Mouse (Mus musculus): ENCODE data around the gene Slc39a13. TPM values are rescaled to one million over a fixed set of nuclear protein-coding genes. Genes with fewer than 3 reads are reported as not detected.
"Not testable (repeated sequence)": the region's sequence is repeated elsewhere in the genome, so short reads cannot be mapped to it uniquely, and the experiment has no call there.

Slc39a13 gene
- polyA plus RNA-seq, 1 experiment from 2014 or later: 16.1 TPM

- no peaks in the 10 kb centered on the region for H3K27me3 ChIP-seq (replicated peaks; ENCODE audit: control insufficient read depth, insufficient read depth, low read length)
- 19% methylated on average over 3 of the region's 3 CpGs for WGBS
- no peak for DNase-seq (ENCODE audit: low spot score)
- no peaks in the 10 kb centered on the region for H3K4me1 ChIP-seq (ENCODE audit: control insufficient read depth, insufficient read depth, low read length)
- no peak overlapping the region for H3K4me2 ChIP-seq (ENCODE audit: low read length)
- no peak overlapping the region for H3K9ac ChIP-seq (ENCODE audit: low read length)
- ATAC-seq: no peak; the same call in 1 of the 2 replicates
- H3K9me3 ChIP-seq (replicated peaks; ENCODE audit: control insufficient read depth, low read length): no peaks in the 10 kb centered on the region
- no peaks in the 10 kb centered on the region for H3K36me3 ChIP-seq (ENCODE audit: control insufficient read depth, insufficient read depth, low read length)
- no peak overlapping the region for H3K4me3 ChIP-seq (ENCODE audit: low read depth, low read length)
- no peak overlapping the region for H3K27ac ChIP-seq (ENCODE audit: low read depth, low read length)
Observed at GRCm38 (mm10) chr2:91033000-91033399, 37.2 kb downstream of the Slc39a13 start.

GRCm38 (mm10) chr2:91031216-91031615, 39.0 kb downstream of the Slc39a13 start:
- ATAC-seq (no peak), DNase-seq (ENCODE audit: low spot score) (no peak)
- WGBS: 88% methylated on average over 4 of the region's 4 CpGs
- H3K4me2 ChIP-seq (ENCODE audit: low read length): no peak overlapping the region
- no peaks in the 10 kb centered on the region for H3K27me3 ChIP-seq (replicated peaks; ENCODE audit: control insufficient read depth, insufficient read depth, low read length)
- no peaks in the 10 kb centered on the region for H3K36me3 ChIP-seq (ENCODE audit: control insufficient read depth, insufficient read depth, low read length)
- no peak overlapping the region for H3K27ac ChIP-seq (ENCODE audit: low read depth, low read length)
- no peaks in the 10 kb centered on the region for H3K4me1 ChIP-seq (ENCODE audit: control insufficient read depth, insufficient read depth, low read length)
- no peaks in the 10 kb centered on the region for H3K9me3 ChIP-seq (replicated peaks; ENCODE audit: control insufficient read depth, low read length)
- H3K9ac ChIP-seq (ENCODE audit: low read length): no peak overlapping the region
- H3K4me3 ChIP-seq (ENCODE audit: low read depth, low read length): no peak overlapping the region

GRCm38 (mm10) chr2:91027391-91028214, 42.6 kb downstream of the Slc39a13 start:
- no peaks in the 10 kb centered on the region for H3K9me3 ChIP-seq (replicated peaks; ENCODE audit: control insufficient read depth, low read length)
- H3K27ac ChIP-seq (ENCODE audit: low read depth, low read length): no peak overlapping the region
- H3K36me3 ChIP-seq (ENCODE audit: control insufficient read depth, insufficient read depth, low read length): no peaks in the 10 kb centered on the region
- WGBS: 86% methylated on average over 9 of the region's 9 CpGs
- no peak overlapping the region for H3K4me2 ChIP-seq (ENCODE audit: low read length)
- DNase-seq (ENCODE audit: low spot score) (no peak), ATAC-seq (no peak)
- H3K27me3 ChIP-seq (replicated peaks; ENCODE audit: control insufficient read depth, insufficient read depth, low read length): no peaks in the 10 kb centered on the region
- H3K4me3 ChIP-seq (ENCODE audit: low read depth, low read length): no peak overlapping the region
- H3K4me1 ChIP-seq (ENCODE audit: control insufficient read depth, insufficient read depth, low read length): no peaks in the 10 kb centered on the region
- no peak overlapping the region for H3K9ac ChIP-seq (ENCODE audit: low read length)

- Histone ChIP-seq H3K27me3 (replicated peaks; ENCODE audit: control insufficient read depth, insufficient read depth, low read length) (no peaks in the 10 kb centered on the region), H3K36me3 (ENCODE audit: control insufficient read depth, insufficient read depth, low read length) (no peaks in the 10 kb centered on the region), H3K4me3 (ENCODE audit: low read depth, low read length) (no peak overlapping the region), H3K9me3 (replicated peaks; ENCODE audit: control insufficient read depth, low read length) (no peaks in the 10 kb centered on the region), H3K9ac (ENCODE audit: low read length) (no peak overlapping the region), H3K4me1 (ENCODE audit: control insufficient read depth, insufficient read depth, low read length) (no peaks in the 10 kb centered on the region), H3K27ac (ENCODE audit: low read depth, low read length) (no peak overlapping the region), H3K4me2 (ENCODE audit: low read length) (no peak overlapping the region)
- 82% methylated on average over 1 of the region's 1 CpGs for WGBS
- no peak for ATAC-seq
- DNase-seq (ENCODE audit: low spot score): no peak
Observed at GRCm38 (mm10) chr2:91026491-91026890, 43.7 kb downstream of the Slc39a13 start.

- H3K9me3 ChIP-seq (replicated peaks; ENCODE audit: control insufficient read depth, low read length): no peaks in the 10 kb centered on the region
- no peak for DNase-seq (ENCODE audit: low spot score)
- peaks cover 8% of the 10 kb centered on the region for H3K36me3 ChIP-seq (ENCODE audit: control insufficient read depth, insufficient read depth, low read length)
- H3K27ac ChIP-seq (ENCODE audit: low read depth, low read length): no peak overlapping the region
- H3K4me2 ChIP-seq (ENCODE audit: low read length): no peak overlapping the region
- H3K4me1 ChIP-seq (ENCODE audit: control insufficient read depth, insufficient read depth, low read length): no peaks in the 10 kb centered on the region
- 82% methylated on average over 1 of the region's 1 CpGs for WGBS
- no peak overlapping the region for H3K9ac ChIP-seq (ENCODE audit: low read length)
- H3K27me3 ChIP-seq (replicated peaks; ENCODE audit: control insufficient read depth, insufficient read depth, low read length): no peaks in the 10 kb centered on the region
- no peak for ATAC-seq
- no peak overlapping the region for H3K4me3 ChIP-seq (ENCODE audit: low read depth, low read length)
Observed at GRCm38 (mm10) chr2:91025081-91025516, 45.1 kb downstream of the Slc39a13 start.

- no peak overlapping the region for H3K4me3 ChIP-seq (ENCODE audit: low read depth, low read length)
- H3K9ac ChIP-seq (ENCODE audit: low read length): no peak overlapping the region
- H3K4me2 ChIP-seq (ENCODE audit: low read length): no peak overlapping the region
- H3K4me1 ChIP-seq (ENCODE audit: control insufficient read depth, insufficient read depth, low read length): no peaks in the 10 kb centered on the region
- no peaks in the 10 kb centered on the region for H3K27me3 ChIP-seq (replicated peaks; ENCODE audit: control insufficient read depth, insufficient read depth, low read length)
- DNase-seq (ENCODE audit: low spot score): no peak
- no peak for ATAC-seq
- peaks cover 15% of the 10 kb centered on the region for H3K36me3 ChIP-seq (ENCODE audit: control insufficient read depth, insufficient read depth, low read length)
- WGBS: 100% methylated on average over 1 of the region's 1 CpGs
- no peaks in the 10 kb centered on the region for H3K9me3 ChIP-seq (replicated peaks; ENCODE audit: control insufficient read depth, low read length)
- no peak overlapping the region for H3K27ac ChIP-seq (ENCODE audit: low read depth, low read length)
Observed at GRCm38 (mm10) chr2:91023956-91024355, 46.3 kb downstream of the Slc39a13 start.

GRCm38 (mm10) chr2:91023131-91023530, 47.1 kb downstream of the Slc39a13 start:
- DNase-seq (ENCODE audit: low spot score): no peak
- no peak overlapping the region for H3K4me3 ChIP-seq (ENCODE audit: low read depth, low read length)
- no peak overlapping the region for H3K9ac ChIP-seq (ENCODE audit: low read length)
- no peak overlapping the region for H3K27ac ChIP-seq (ENCODE audit: low read depth, low read length)
- H3K4me2 ChIP-seq (ENCODE audit: low read length): no peak overlapping the region
- H3K4me1 ChIP-seq (ENCODE audit: control insufficient read depth, insufficient read depth, low read length): no peaks in the 10 kb centered on the region
- whole genome bisulfite sequencing: 69% methylated on average over 2 of the region's 2 CpGs
- no peak for ATAC-seq
- H3K9me3 ChIP-seq (replicated peaks; ENCODE audit: control insufficient read depth, low read length): no peaks in the 10 kb centered on the region
- no peaks in the 10 kb centered on the region for H3K27me3 ChIP-seq (replicated peaks; ENCODE audit: control insufficient read depth, insufficient read depth, low read length)
- peaks cover 15% of the 10 kb centered on the region for H3K36me3 ChIP-seq (ENCODE audit: control insufficient read depth, insufficient read depth, low read length)

- not testable (repeated sequence) for H3K9ac ChIP-seq (ENCODE audit: low read length); DNase-seq (ENCODE audit: low spot score); H3K27me3 ChIP-seq (replicated peaks; ENCODE audit: control insufficient read depth, insufficient read depth, low read length); ATAC-seq; H3K4me1 ChIP-seq (ENCODE audit: control insufficient read depth, insufficient read depth, low read length); H3K9me3 ChIP-seq (replicated peaks; ENCODE audit: control insufficient read depth, low read length); H3K4me3 ChIP-seq (ENCODE audit: low read depth, low read length); H3K27ac ChIP-seq (ENCODE audit: low read depth, low read length); H3K4me2 ChIP-seq (ENCODE audit: low read length)
- H3K36me3 ChIP-seq (ENCODE audit: control insufficient read depth, insufficient read depth, low read length): peaks cover 18% of the 10 kb centered on the region
- WGBS: 98% methylated on average over 7 of the region's 7 CpGs
Observed at GRCm38 (mm10) chr2:91022266-91022665, 48.0 kb downstream of the Slc39a13 start.

GRCm38 (mm10) chr2:91019911-91020310, 50.3 kb downstream of the Slc39a13 start:
- no peak for DNase-seq (ENCODE audit: low spot score)
- no peak overlapping the region for H3K4me2 ChIP-seq (ENCODE audit: low read length)
- no peak overlapping the region for H3K4me3 ChIP-seq (ENCODE audit: low read depth, low read length)
- H3K27ac ChIP-seq (ENCODE audit: low read depth, low read length): no peak overlapping the region
- no peaks in the 10 kb centered on the region for H3K9me3 ChIP-seq (replicated peaks; ENCODE audit: control insufficient read depth, low read length)
- H3K36me3 ChIP-seq (ENCODE audit: control insufficient read depth, insufficient read depth, low read length): peaks cover 24% of the 10 kb centered on the region
- no peaks in the 10 kb centered on the region for H3K27me3 ChIP-seq (replicated peaks; ENCODE audit: control insufficient read depth, insufficient read depth, low read length)
- WGBS: 97% methylated on average over 3 of the region's 3 CpGs
- H3K9ac ChIP-seq (ENCODE audit: low read length): no peak overlapping the region
- no peaks in the 10 kb centered on the region for H3K4me1 ChIP-seq (ENCODE audit: control insufficient read depth, insufficient read depth, low read length)
- ATAC-seq: no peak

Data from forebrain, embryonic 14.5 days (tissue).